Mouse (Mus musculus): ENCODE data around the gene Zfp853.

The Zfp853 gene

GRCm38 (mm10) chr5:143289299-143289698, 4.1 kb downstream of the Zfp853 start:
- DNase-seq, result no peak

GRCm38 (mm10) chr5:143288378-143288911, 5.0 kb downstream of the Zfp853 start:
- no peak for DNase-seq

- DNase-seq, result no peak
Measured at GRCm38 (mm10) chr5:143287774-143288328, 5.6 kb downstream of the Zfp853 start.

GRCm38 (mm10) chr5:143284762-143285161, 8.7 kb downstream of the Zfp853 start:
- no peak for DNase-seq

GRCm38 (mm10) chr5:143279247-143279646, 14.2 kb downstream of the Zfp853 start:
- DNase-seq, result no peak

GRCm38 (mm10) chr5:143275761-143276160, 17.7 kb downstream of the Zfp853 start:
- DNase-seq, result no peak

GRCm38 (mm10) chr5:143272540-143273330, 20.7 kb downstream of the Zfp853 start:
- DNase-seq, result no peak

- no peak for DNase-seq
Measured at GRCm38 (mm10) chr5:143272108-143272507, 21.3 kb downstream of the Zfp853 start.

- no peak for DNase-seq
Measured at GRCm38 (mm10) chr5:143271642-143272041, 21.8 kb downstream of the Zfp853 start.

- no peak for DNase-seq
Measured at GRCm38 (mm10) chr5:143270151-143270519, 23.3 kb downstream of the Zfp853 start.

- DNase-seq, result peak; percentile 78
Measured at GRCm38 (mm10) chr5:143269363-143270150, 23.9 kb downstream of the Zfp853 start, which contains the start of gene Zfp316. Gene Zfp316, minus strand, starts transcription at chr5:143270022.

GRCm38 (mm10) chr5:143268985-143269362, 24.4 kb downstream of the Zfp853 start:
- no peak for DNase-seq

- DNase-seq, result no peak
Measured at GRCm38 (mm10) chr5:143266794-143267193, 26.6 kb downstream of the Zfp853 start.

GRCm38 (mm10) chr5:143265409-143265808, 28.0 kb downstream of the Zfp853 start:
- DNase-seq, result no peak

GRCm38 (mm10) chr5:143264689-143265088, 28.7 kb downstream of the Zfp853 start:
- DNase-seq, result no peak

GRCm38 (mm10) chr5:143261636-143262035, 31.8 kb downstream of the Zfp853 start:
- DNase-seq, result no peak

- DNase-seq, result no peak
Measured at GRCm38 (mm10) chr5:143255802-143256201, 37.6 kb downstream of the Zfp853 start.

GRCm38 (mm10) chr5:143255131-143255519, 38.3 kb downstream of the Zfp853 start:
- no peak for DNase-seq

- peak; percentile 33 for DNase-seq
Measured at GRCm38 (mm10) chr5:143254487-143255130, 38.8 kb downstream of the Zfp853 start.

- peak; percentile 47 for DNase-seq
Measured at GRCm38 (mm10) chr5:143253881-143254486, 39.4 kb downstream of the Zfp853 start.

GRCm38 (mm10) chr5:143253186-143253880, 40.1 kb downstream of the Zfp853 start:
- peak; percentile 40 for DNase-seq

- DNase-seq, result no peak
Measured at GRCm38 (mm10) chr5:143252791-143253185, 40.6 kb downstream of the Zfp853 start.

Measured in right cerebral cortex, postnatal 4 days (tissue).